Comparison of ENCODE assay signal across 12 mouse cellular contexts in the genomic region with DNA sequence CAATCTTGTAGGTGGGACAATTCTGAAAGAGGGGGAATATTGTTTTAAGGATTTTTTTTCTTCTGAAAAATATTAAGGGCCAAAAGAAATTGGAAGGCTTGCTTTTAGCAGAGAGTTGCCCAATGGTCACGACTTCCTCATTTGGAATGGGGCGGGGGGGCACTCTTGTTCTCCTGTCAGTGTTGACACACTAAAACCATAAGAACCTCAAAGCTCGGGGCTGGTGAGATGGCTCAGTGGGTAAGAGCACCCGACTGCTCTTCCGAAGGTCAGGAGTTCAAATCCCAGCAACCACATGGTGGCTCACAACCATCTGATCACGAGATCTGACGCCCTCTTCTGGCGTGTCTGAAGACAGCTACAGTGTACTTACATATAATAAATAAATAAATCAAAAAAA. TPM values are rescaled to one million over a fixed set of nuclear protein-coding genes. Genes with fewer than 3 reads are reported as not detected.
DNase-seq lines count a peak whose midpoint lies in the region; ATAC-seq and TF ChIP-seq lines count a peak whose summit lies in the region.
"Not testable (repeated sequence)": the region's sequence is repeated elsewhere in the genome, so short reads cannot be mapped to it uniquely, and the experiment has no call there.
"Had no signal": no experiment of that assay in that cellular context is flagged by ENCODE, and none has a peak within 500 bp of the region (broad histone marks: within the 10 kb centered on the region; RNA-seq: fewer than 3 reads in every experiment).

No protein-coding gene starts in this region.

- not testable (repeated sequence) for H3K9ac ChIP-seq in kidney, postnatal 0 days (ENCODE audit: low read depth, low read length); midbrain, embryonic 12.5 days (replicated peaks)

- peak overlapping the region; percentile 83; the same call in 1 of the 2 replicates for H3K4me3 ChIP-seq in forebrain, embryonic 10.5 days
- not testable (repeated sequence) for H3K4me3 ChIP-seq in kidney, postnatal 0 days (replicated peaks; ENCODE audit: low read depth, low read length); midbrain, embryonic 12.5 days

- peaks cover 23% of the 10 kb centered on the region for H3K4me1 ChIP-seq in forebrain, embryonic 10.5 days
- not testable (repeated sequence) for H3K4me1 ChIP-seq in kidney, postnatal 0 days (replicated peaks; ENCODE audit: insufficient read depth, low read length)
- H3K4me1 ChIP-seq in midbrain, embryonic 12.5 days = peaks cover 20% of the 10 kb centered on the region

- DNase-seq in R1 (ENCODE audit: low read depth, low spot score) = peak; percentile 23
- DNase-seq in forebrain, embryonic 10.5 days (ENCODE audit: extremely low spot score, low spot score); kidney, postnatal 0 days (ENCODE audit: low spot score): not testable (repeated sequence)
- DNase-seq in heart, postnatal 36 days = peak; percentile 15 to 17
- peak; percentile 21 to 29 for DNase-seq in lung, adult 18-20 months

- H3K9me3 ChIP-seq in forebrain, embryonic 10.5 days; kidney, postnatal 0 days (replicated peaks; ENCODE audit: low read length); midbrain, embryonic 12.5 days: not testable (repeated sequence)

- intact Hi-C loops in heart, postnatal 36 days (cut with DNase I) = loop anchor here (1.0 to 2.0 kb wide), 3 partner anchors 37 to 104 kb away; a partner anchor contains a TSS

- H3K27ac ChIP-seq in forebrain, embryonic 10.5 days; midbrain, embryonic 12.5 days (replicated peaks): not testable (repeated sequence)
- H3K27ac ChIP-seq in kidney, postnatal 0 days = peak overlapping the region; percentile 96; the same call in 1 of the 2 replicates

- H3K36me3 ChIP-seq in forebrain, embryonic 10.5 days (replicated peaks) = peaks cover 18% of the 10 kb centered on the region
- peaks cover 13% of the 10 kb centered on the region; the same call in 1 of the 2 replicates for H3K36me3 ChIP-seq in kidney, postnatal 0 days (ENCODE audit: insufficient read depth, low read length)
- H3K36me3 ChIP-seq in midbrain, embryonic 12.5 days = peaks cover 11% of the 10 kb centered on the region

- H3K27me3 ChIP-seq in forebrain, embryonic 10.5 days (ENCODE audit: poor library complexity, severe bottlenecking); kidney, postnatal 0 days (ENCODE audit: insufficient read depth, low read length); midbrain, embryonic 12.5 days: not testable (repeated sequence)

- WGBS in forebrain, embryonic 10.5 days = 61% methylated on average over 8 of the region's 8 CpGs
- WGBS in kidney, postnatal 0 days = 61% methylated on average over 8 of the region's 8 CpGs
- WGBS in midbrain, embryonic 12.5 days = 58% methylated on average over 8 of the region's 8 CpGs

- 0 out of 2 replicates have a peak overlapping the region, but pooled peaks have one; percentile 84 for H3K4me2 ChIP-seq in kidney, postnatal 0 days (ENCODE audit: low read length)
- peak overlapping the region; percentile 97 for H3K4me2 ChIP-seq in midbrain, embryonic 12.5 days (replicated peaks)

- ATAC-seq in kidney, postnatal 0 days (replicated peaks; ENCODE audit: low FRiP score, low read depth); midbrain, embryonic 12.5 days (ENCODE audit: low FRiP score, low read depth): not testable (repeated sequence)
- ATAC-seq in neutrophil, adult 5-6 weeks (ENCODE audit: extremely low read depth, insufficient number of reproducible peaks, low FRiP score, poor library complexity, severe bottlenecking) = peak; percentile 46

- TF ChIP-seq CTCF in kidney, postnatal 0 days (IDR thresholded peaks at IDR 0.05; ENCODE audit: low read depth) = not testable (repeated sequence)

RNA-seq across cellular contexts. Expression of a gene that starts 1.1 kb away (rescaled TPM):
- polyA plus RNA-seq in forebrain, embryonic 10.5 days (2016; fragmentation: Nextera tagmentation; extraction: Ambion mirVana) = 151 and 158 TPM in 2 replicates
- 10 to 100 TPM; 62.9 to 67.7 TPM for total RNA-seq in heart, postnatal 36 days (2021)
- polyA plus RNA-seq in kidney, postnatal 0 days (2015; fragmentation: Nextera tagmentation; extraction: Ambion mirVana) = 140 and 144 TPM in 2 replicates
- polyA plus RNA-seq in midbrain, embryonic 12.5 days (2016; fragmentation: Nextera tagmentation; extraction: Ambion mirVana) = 122 and 135 TPM in 2 replicates
- total RNA-seq in neutrophil, adult 5-6 weeks (2017) = 54.2 and 61.4 TPM in 2 replicates

RNA-seq across cellular contexts. Expression of a gene that starts 2.8 kb away (rescaled TPM):
- 0.25 TPM in 1 of 2 replicates, not detected in the other for polyA plus RNA-seq in forebrain, embryonic 10.5 days (2016; fragmentation: Nextera tagmentation; extraction: Ambion mirVana)
- total RNA-seq in heart, postnatal 36 days (2021) = not detected
- polyA plus RNA-seq in kidney, postnatal 0 days (2015; fragmentation: Nextera tagmentation; extraction: Ambion mirVana) = 0.12 and 0.17 TPM in 2 replicates
- not detected in 2 replicates for polyA plus RNA-seq in midbrain, embryonic 12.5 days (2016; fragmentation: Nextera tagmentation; extraction: Ambion mirVana)
- total RNA-seq in neutrophil, adult 5-6 weeks (2017) = 0.35 TPM in 1 of 2 replicates, not detected in the other
- total RNA-seq: adrenal gland, postnatal 36 days; layer of hippocampus, postnatal 36 days; liver, adult 2 months had no signal
- polyA plus RNA-seq: cerebellum, adult 2 months; liver, adult 2 months; neural tube, embryonic 11.5 days had no signal

RNA-seq across cellular contexts. Expression of a gene that starts 24.4 kb away (rescaled TPM):
- 92.3 and 92.4 TPM in 2 replicates for polyA plus RNA-seq in forebrain, embryonic 10.5 days (2016; fragmentation: Nextera tagmentation; extraction: Ambion mirVana)
- 10 to 100 TPM; 58.4 to 68.6 TPM for total RNA-seq in heart, postnatal 36 days (2021)
- polyA plus RNA-seq in kidney, postnatal 0 days (2015; fragmentation: Nextera tagmentation; extraction: Ambion mirVana) = 70.5 and 79.5 TPM in 2 replicates
- 137 and 140 TPM in 2 replicates for polyA plus RNA-seq in midbrain, embryonic 12.5 days (2016; fragmentation: Nextera tagmentation; extraction: Ambion mirVana)
- 81.3 and 85.7 TPM in 2 replicates for total RNA-seq in neutrophil, adult 5-6 weeks (2017)

RNA-seq across cellular contexts. Expression of a gene that starts 36.6 kb away (rescaled TPM):
- 17.5 and 18.3 TPM in 2 replicates for polyA plus RNA-seq in forebrain, embryonic 10.5 days (2016; fragmentation: Nextera tagmentation; extraction: Ambion mirVana)
- total RNA-seq in heart, postnatal 36 days (2021) = 10 to 100 TPM; 12.4 to 12.9 TPM
- 15.6 and 17.8 TPM in 2 replicates for polyA plus RNA-seq in kidney, postnatal 0 days (2015; fragmentation: Nextera tagmentation; extraction: Ambion mirVana)
- polyA plus RNA-seq in midbrain, embryonic 12.5 days (2016; fragmentation: Nextera tagmentation; extraction: Ambion mirVana) = 22.2 and 24.6 TPM in 2 replicates
- total RNA-seq in neutrophil, adult 5-6 weeks (2017) = 0.74 and 1.0 TPM in 2 replicates
